Mouse (Mus musculus): Measurements from ENCODE around the gene Acot9.

- TF ChIP-seq CTCF (IDR thresholded peaks at IDR 0.05; ENCODE audit: low read depth) (no peak), EP300 (IDR thresholded peaks at IDR 0.05; ENCODE audit: low read depth) (no peak)
These were observed 18.3 kb downstream of the Acot9 start for GRCm38 (mm10) chrX:155280427-155281044.
